8 mouse cellular contexts compared by ENCODE assay signal in the genomic region with DNA sequence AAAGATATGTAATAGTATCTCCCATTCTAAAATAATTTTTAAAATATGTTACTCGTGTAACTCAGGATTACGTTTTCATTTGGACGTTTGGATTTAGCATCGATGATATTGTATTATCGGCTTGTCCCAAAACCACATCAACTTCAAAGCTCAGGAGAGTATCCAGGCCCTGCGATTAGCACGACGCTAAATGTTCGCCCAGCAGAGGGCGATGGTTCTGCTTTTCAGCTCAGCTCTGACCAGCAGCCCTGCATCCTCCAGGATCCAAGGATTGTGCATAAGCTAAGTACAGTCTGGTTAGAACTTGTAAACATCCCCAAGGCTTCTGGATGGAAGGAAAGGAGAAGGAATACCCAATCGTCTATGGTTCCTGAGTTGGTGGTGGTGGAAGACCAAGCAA.
A peak's percentile ranks its signal among the peaks of the same experiment; 100 is the strongest.
DNase-seq lines count a peak whose midpoint lies in the region; ATAC-seq and TF ChIP-seq lines count a peak whose summit lies in the region.

No protein-coding gene starts in this region.

- no peak overlapping the region for H3K9ac ChIP-seq in stomach, postnatal 0 days (ENCODE audit: low read length)

- H3K36me3 ChIP-seq in stomach, postnatal 0 days (ENCODE audit: control insufficient read depth, insufficient read depth, low read length), result no peaks in the 10 kb centered on the region

- no peaks in the 10 kb centered on the region for H3K9me3 ChIP-seq in stomach, postnatal 0 days (ENCODE audit: control insufficient read depth, low read length)

- ATAC-seq in stomach, postnatal 0 days (ENCODE audit: low FRiP score, low TSS enrichment), result no peak

- TF ChIP-seq POLR2A in cortical plate, adult 2 months (IDR thresholded peaks at IDR 0.05; ENCODE audit: extremely low read depth, insufficient read depth, low read length), result no peak

- H3K4me1 ChIP-seq in cortical plate, adult 2 months (ENCODE audit: control insufficient read depth, insufficient read depth, low read length), result no peaks in the 10 kb centered on the region
- H3K4me1 ChIP-seq in stomach, postnatal 0 days (replicated peaks; ENCODE audit: control insufficient read depth, insufficient read depth), result no peaks in the 10 kb centered on the region

- no peak overlapping the region for H3K4me2 ChIP-seq in stomach, postnatal 0 days (replicated peaks; ENCODE audit: low read depth)

- H3K4me3 ChIP-seq in cortical plate, adult 2 months (ENCODE audit: insufficient read depth, low read length), result no peak overlapping the region
- no peak overlapping the region for H3K4me3 ChIP-seq in layer of hippocampus, adult 2 months
- H3K4me3 ChIP-seq in stomach, postnatal 0 days (ENCODE audit: low read depth, low read length), result no peak overlapping the region

- H3K27ac ChIP-seq in cortical plate, adult 2 months (ENCODE audit: insufficient read depth, low read length), result no peak overlapping the region
- H3K27ac ChIP-seq in layer of hippocampus, adult 2 months, result no peak overlapping the region
- H3K27ac ChIP-seq in stomach, postnatal 0 days (replicated peaks), result no peak overlapping the region

- 31% methylated on average over 11 of the region's 11 CpGs for WGBS in stomach, postnatal 0 days

- peak; percentile 52 for TF ChIP-seq CTCF in cortical plate, adult 2 months (IDR thresholded peaks at IDR 0.05; ENCODE audit: extremely low read depth, insufficient read depth, low read length)
- peak; percentile 79 for TF ChIP-seq CTCF in layer of hippocampus, adult 2 months (conservative IDR thresholded peaks at IDR 0.05)
- TF ChIP-seq CTCF in stomach, postnatal 0 days (IDR thresholded peaks at IDR 0.05; ENCODE audit: low read depth), result peak; percentile 80

- no peaks in the 10 kb centered on the region for H3K27me3 ChIP-seq in stomach, postnatal 0 days (ENCODE audit: control insufficient read depth, insufficient read depth, low read length)

- DNase-seq in urinary bladder, postnatal 25 days (ENCODE audit: low spot score), result peak; percentile 54
- no peak for DNase-seq in urinary bladder, adult 2 months (ENCODE audit: low spot score)
- DNase-seq in gastrocnemius, postnatal 36 days, result peak; percentile 17 to 35
- DNase-seq in layer of hippocampus, adult 2 months (ENCODE audit: low spot score in 2 of 2), result peak; percentile 10 to 32
- DNase-seq in mesoderm, embryonic 11.5 days (ENCODE audit: low read depth, low spot score), result peak; percentile 71
- DNase-seq in stomach, postnatal 0 days (ENCODE audit: low spot score), result peak; percentile 42
- no peak for DNase-seq in B cell, adult 2 months

- no peak for TF ChIP-seq EP300 in stomach, postnatal 0 days (optimal IDR thresholded peaks at IDR 0.05)

- intact Hi-C loops in gastrocnemius, postnatal 36 days (cut with DNase I), result no loop called here

Comparison
In these comparisons a context has a peak if more than half of its experiments do, and no peak if none do; other contexts are left out.
1. DNase-seq: peak in urinary bladder, postnatal 25 days (single experiment), gastrocnemius, postnatal 36 days (2 of 2), layer of hippocampus, adult 2 months (2 of 2), mesoderm, embryonic 11.5 days (single experiment) and stomach, postnatal 0 days (single experiment); none in urinary bladder, adult 2 months (single experiment) and B cell, adult 2 months (0 of 2).
2. Peak in every context shown above with its lines, with median percentiles within 50 percentile points of each other: CTCF ChIP-seq.